Mouse (Mus musculus) kidney, embryonic 14.5 days (tissue): ENCODE measurements around the gene Mapk12. TPM values are rescaled to one million over a fixed set of nuclear protein-coding genes. Genes with fewer than 3 reads are reported as not detected.

Experiments used
- ATAC-seq: fragments of 200-750 bp; cut with Nextera tagmentation; 2 replicates; pipeline ENCODE4 v1.8.0; 2017; ENCODE audit warnings: moderate number of reproducible peaks, mild to moderate bottlenecking, moderate TSS enrichment, moderate library complexity; ENCODE audit not compliant: low FRiP score, low TSS enrichment
- H3K27ac ChIP-seq: fragments of 300-500 bp; sonication (generic); 2 replicates; pipeline ENCODE4 v1.5.1; 2014; ENCODE audit warnings: low read depth, mild to moderate bottlenecking, low read length, moderate library complexity, mixed read lengths
- H3K27me3 ChIP-seq: fragments of 300-500 bp; sonication (generic); 2 replicates; pipeline ENCODE4 v1.6.1; 2014; ENCODE audit warnings: mild to moderate bottlenecking, low read length; ENCODE audit not compliant: control insufficient read depth, insufficient read depth
- H3K36me3 ChIP-seq: fragments of 300-500 bp; sonication (generic); 2 replicates; pipeline ENCODE4 v1.6.1; 2014; ENCODE audit warnings: low read length, mixed read lengths; ENCODE audit not compliant: control insufficient read depth, insufficient read depth
- H3K4me1 ChIP-seq: fragments of 300-500 bp; sonication (generic); 2 replicates; pipeline ENCODE4 v1.6.1; 2014; ENCODE audit warnings: low read length, mixed read lengths; ENCODE audit not compliant: control insufficient read depth, insufficient read depth
- H3K4me2 ChIP-seq: fragments of 300-500 bp; sonication (generic); replicated peaks from 2 replicates; pipeline ENCODE4 v1.6.1; 2014; ENCODE audit warnings: low read depth, mild to moderate bottlenecking, low read length
- H3K4me3 ChIP-seq: fragments of 300-500 bp; sonication (generic); 2 replicates; pipeline ENCODE4 v1.5.1; 2014; ENCODE audit warnings: mild to moderate bottlenecking, low read length
- H3K9ac ChIP-seq: fragments of 300-500 bp; sonication (generic); 2 replicates; pipeline ENCODE4 v1.6.1; 2014; ENCODE audit warnings: low read depth, mild to moderate bottlenecking, low read length, moderate library complexity
- H3K9me3 ChIP-seq: fragments of 300-500 bp; sonication (generic); 2 replicates; pipeline ENCODE4 v1.6.1; 2016; ENCODE audit warnings: low read length; ENCODE audit not compliant: control insufficient read depth
- WGBS: fragments of 180-500 bp; shearing (Covaris S2); extraction: QIAGEN DNeasy Blood & Tissue Kit; methylation state at CpG from one replicate; pipeline ENCODE4 v1.1.7; 2014; 5-methylcytosine and 5-hydroxymethylcytosine counted together
- polyA plus RNA-seq: library from polyadenylated mRNA; unstranded; fragments of >200 nt; fragmentation: Nextera tagmentation; extraction: Ambion mirVana; gene quantifications from 2 replicates; pipeline ENCODE4 v1.2.1, GENCODE M21; 2014

Mapk12 gene
- polyA plus RNA-seq, 1 experiment from 2014 or later: 20.8 TPM

GRCm38 (mm10) chr15:89147024-89147423 lies 6.5 kb upstream of the Mapk12 start:
- Histone ChIP-seq H3K9ac (peak overlapping the region; percentile 35), H3K27me3 (peaks cover 11% of the 10 kb centered on the region; the same call in 1 of the 2 replicates)
- no peak for ATAC-seq

DNA sequence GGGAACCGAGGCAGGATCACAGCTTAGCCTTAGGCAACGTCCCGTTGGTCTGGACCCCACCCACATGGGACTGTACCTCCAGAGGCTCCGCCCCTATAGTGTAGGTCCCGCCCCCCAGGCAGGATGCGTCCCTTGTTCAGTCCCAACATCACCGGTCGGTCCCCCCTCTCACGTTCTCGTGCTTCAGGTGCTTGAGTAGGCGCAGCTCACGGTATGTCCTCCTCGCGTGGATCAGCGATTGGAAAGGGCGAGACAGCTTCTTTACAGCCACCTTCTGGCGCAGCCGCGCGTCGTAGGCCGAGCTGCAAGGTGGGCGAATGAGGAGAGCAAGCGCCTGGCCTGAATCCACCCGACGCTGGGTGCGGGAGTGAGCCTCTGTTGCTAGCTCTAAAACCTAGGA lies 6.0 kb upstream of the Mapk12 start:
- ATAC-seq: peak; percentile 50
- Histone ChIP-seq H3K4me3 (peak overlapping the region; percentile 35), H3K4me2 (peak overlapping the region; percentile 62), H3K4me1 (peaks cover 46% of the 10 kb centered on the region), H3K9me3 (no peaks in the 10 kb centered on the region), H3K9ac (peak overlapping the region; percentile 35), H3K27me3 (peaks cover 11% of the 10 kb centered on the region; the same call in 1 of the 2 replicates), H3K36me3 (no peaks in the 10 kb centered on the region), H3K27ac (no peak overlapping the region)
- 1% methylated on average over 27 of the region's 27 CpGs for WGBS

More at GRCm38 (mm10) chr15:89147024-89147423, 6.5 kb upstream of the Mapk12 start:
- Histone ChIP-seq H3K36me3 (no peaks in the 10 kb centered on the region), H3K4me3 (peak overlapping the region; percentile 35), H3K9me3 (no peaks in the 10 kb centered on the region), H3K4me1 (peaks cover 41% of the 10 kb centered on the region), H3K4me2 (peak overlapping the region; percentile 62), H3K27ac (no peak overlapping the region)
- WGBS: 2% methylated on average over 16 of the region's 16 CpGs

DNA sequence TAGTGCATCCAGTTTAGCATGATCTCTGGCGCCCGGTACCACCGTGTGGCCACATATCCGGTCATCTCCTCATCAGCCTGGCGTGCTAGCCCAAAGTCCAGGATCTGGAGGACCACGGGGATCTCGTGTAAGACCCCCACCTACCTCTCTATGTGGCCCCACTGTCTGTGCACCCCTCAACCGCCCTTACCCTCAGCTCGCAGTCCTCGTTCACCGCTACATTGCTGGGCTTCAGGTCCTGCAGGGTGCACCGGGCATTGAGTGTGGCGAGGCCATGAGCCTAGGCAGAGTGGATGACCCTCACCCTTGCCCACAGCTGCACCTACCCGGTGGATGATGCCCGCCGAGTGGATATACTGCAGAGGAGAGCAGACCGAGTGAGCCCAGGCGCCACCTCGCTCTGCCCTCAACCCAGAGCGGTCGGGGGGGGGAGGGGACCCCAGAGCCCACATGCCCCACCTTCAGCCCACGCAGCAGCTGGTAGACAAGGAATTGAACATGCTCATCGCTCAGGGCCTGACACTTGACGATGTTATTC lies 5.4 kb upstream of the Mapk12 start:
- 74% methylated on average over 24 of the region's 24 CpGs for WGBS
- Histone ChIP-seq H3K4me3 (peak overlapping the region; percentile 35; the same call in 1 of the 2 replicates), H3K27me3 (peaks cover 12% of the 10 kb centered on the region; the same call in 1 of the 2 replicates), H3K36me3 (no peaks in the 10 kb centered on the region), H3K4me1 (peaks cover 52% of the 10 kb centered on the region), H3K9ac (no peak overlapping the region), H3K9me3 (no peaks in the 10 kb centered on the region), H3K27ac (no peak overlapping the region), H3K4me2 (peak overlapping the region; percentile 62)
- ATAC-seq: no peak

- H3K27ac ChIP-seq: no peak overlapping the region
- no peak overlapping the region for H3K4me3 ChIP-seq
- H3K9ac ChIP-seq: no peak overlapping the region
- peaks cover 18% of the 10 kb centered on the region for H3K27me3 ChIP-seq
- no peak for ATAC-seq
- no peak overlapping the region for H3K4me2 ChIP-seq
- 88% methylated on average over 11 of the region's 11 CpGs for WGBS
- H3K36me3 ChIP-seq: no peaks in the 10 kb centered on the region
- no peaks in the 10 kb centered on the region for H3K9me3 ChIP-seq
- H3K4me1 ChIP-seq: peaks cover 54% of the 10 kb centered on the region
These were observed 4.5 kb upstream of the Mapk12 start for GRCm38 (mm10) chr15:89144965-89145364.

GRCm38 (mm10) chr15:89143134-89143533 lies 2.6 kb upstream of the Mapk12 start:
- H3K27me3 ChIP-seq: peaks cover 18% of the 10 kb centered on the region
- ATAC-seq: no peak
- H3K36me3 ChIP-seq: no peaks in the 10 kb centered on the region
- no peak overlapping the region for H3K4me2 ChIP-seq
- peaks cover 48% of the 10 kb centered on the region for H3K4me1 ChIP-seq
- H3K27ac ChIP-seq: no peak overlapping the region
- H3K4me3 ChIP-seq: no peak overlapping the region
- no peak overlapping the region for H3K9ac ChIP-seq
- WGBS: 72% methylated on average over 2 of the region's 2 CpGs
- no peaks in the 10 kb centered on the region for H3K9me3 ChIP-seq

GRCm38 (mm10) chr15:89141905-89142304 lies 1.4 kb upstream of the Mapk12 start:
- H3K9ac ChIP-seq: no peak overlapping the region
- H3K4me3 ChIP-seq: no peak overlapping the region
- peaks cover 36% of the 10 kb centered on the region for H3K4me1 ChIP-seq
- H3K27ac ChIP-seq: no peak overlapping the region
- no peaks in the 10 kb centered on the region for H3K36me3 ChIP-seq
- H3K9me3 ChIP-seq: no peaks in the 10 kb centered on the region
- 42% methylated on average over 4 of the region's 4 CpGs for WGBS
- H3K4me2 ChIP-seq: no peak overlapping the region
- no peak for ATAC-seq
- peaks cover 14% of the 10 kb centered on the region for H3K27me3 ChIP-seq

DNA sequence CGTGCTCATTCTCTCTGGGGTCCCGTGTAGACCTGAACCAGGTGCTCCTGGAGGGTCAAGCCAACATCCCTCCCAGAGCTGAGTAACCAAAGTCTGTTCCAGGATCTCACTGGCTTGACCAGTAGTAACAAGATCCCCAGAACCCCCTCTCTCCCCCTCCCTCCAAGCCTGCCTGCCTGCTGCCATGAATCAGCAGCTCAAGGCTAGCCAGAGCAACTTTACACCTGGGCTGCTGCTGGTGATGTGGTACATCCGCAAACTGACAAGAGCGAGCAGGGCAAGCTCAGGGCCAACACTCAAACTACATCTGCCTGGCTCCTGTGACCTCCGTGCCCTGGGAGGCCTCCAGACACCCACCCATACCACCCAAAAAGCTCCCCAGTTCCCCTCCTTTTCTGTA lies 940 bp upstream of the Mapk12 start:
- Histone ChIP-seq H3K4me2 (peak overlapping the region; percentile 96; the same call in 1 of the 2 replicates), H3K27ac (no peak overlapping the region), H3K9ac (no peak overlapping the region), H3K4me1 (peaks cover 31% of the 10 kb centered on the region), H3K27me3 (peaks cover 13% of the 10 kb centered on the region), H3K4me3 (no peak overlapping the region), H3K36me3 (no peaks in the 10 kb centered on the region), H3K9me3 (no peaks in the 10 kb centered on the region)
- 13% methylated on average over 5 of the region's 5 CpGs for WGBS
- peak; percentile 39 for ATAC-seq

DNA sequence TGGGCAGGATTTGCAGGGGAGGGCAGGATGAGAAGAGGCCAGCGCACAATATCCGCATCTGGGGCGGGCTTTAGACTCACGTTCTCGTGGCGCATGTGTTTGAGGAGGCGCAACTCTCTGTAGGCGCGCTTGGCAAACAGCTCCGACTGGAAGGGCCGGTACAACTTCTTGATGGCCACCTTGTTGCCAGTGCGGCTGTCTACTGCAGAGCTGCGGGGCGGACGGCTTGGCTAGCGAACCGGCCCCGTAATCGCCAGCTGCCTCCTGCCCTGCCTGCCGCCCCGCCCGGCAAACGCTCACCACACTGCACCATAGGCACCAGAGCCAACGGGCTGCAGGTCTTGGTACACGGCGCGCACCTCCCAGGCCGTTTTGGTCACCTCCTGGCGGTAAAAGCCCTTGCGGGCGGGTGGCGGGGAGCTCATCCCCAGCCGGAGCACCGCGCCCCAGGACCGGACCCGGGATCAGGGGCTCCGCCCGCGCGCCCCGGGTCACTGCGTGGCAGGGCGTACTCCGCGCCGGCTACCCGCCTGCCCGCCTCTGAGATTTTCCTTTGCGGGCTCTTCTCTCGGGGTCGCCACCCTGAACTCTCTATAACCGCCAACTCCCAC lies 350 bp downstream of the Mapk12 start:
- peak; percentile 13 for ATAC-seq
- peak overlapping the region; percentile 60 for H3K4me3 ChIP-seq
- H3K9me3 ChIP-seq: no peaks in the 10 kb centered on the region
- no peak overlapping the region; the same call in 1 of the 2 replicates for H3K27ac ChIP-seq
- no peaks in the 10 kb centered on the region for H3K36me3 ChIP-seq
- H3K9ac ChIP-seq: peak overlapping the region; percentile 68
- peak overlapping the region; percentile 96 for H3K4me2 ChIP-seq
- H3K27me3 ChIP-seq: peaks cover 7% of the 10 kb centered on the region; the same call in 1 of the 2 replicates
- H3K4me1 ChIP-seq: peaks cover 28% of the 10 kb centered on the region
- under 1% methylated on average over 52 of the region's 53 CpGs for WGBS

GRCm38 (mm10) chr15:89138531-89138930 lies 2.0 kb downstream of the Mapk12 start:
- H3K9me3 ChIP-seq: no peaks in the 10 kb centered on the region
- no peaks in the 10 kb centered on the region for H3K36me3 ChIP-seq
- H3K27ac ChIP-seq: no peak overlapping the region
- H3K4me2 ChIP-seq: no peak overlapping the region
- 90% methylated on average over 6 of the region's 6 CpGs for WGBS
- peaks cover 28% of the 10 kb centered on the region for H3K4me1 ChIP-seq
- no peak overlapping the region for H3K4me3 ChIP-seq
- peaks cover 7% of the 10 kb centered on the region; the same call in 1 of the 2 replicates for H3K27me3 ChIP-seq
- no peak for ATAC-seq
- H3K9ac ChIP-seq: no peak overlapping the region
